Mouse (Mus musculus) MEL (cell line): ENCODE measurements around the gene Foxe3.

Source experiments
- CTCF ChIP-seq, 3 experiments: IDR thresholded peaks in 2 of 3; conservative IDR thresholded peaks in 1 of 3; 2 replicates each; pipeline ENCODE4 v1.5.1; 2011 to 2012; ENCODE audit warnings: low read length in 3 of 3, low read depth in 2 of 3, mild to moderate bottlenecking in 2 of 3, improper control_type of control experiment in 1 of 3, inconsistent platforms in 1 of 3, mixed read lengths in 1 of 3, moderate library complexity in 1 of 3; ENCODE audit not compliant: control insufficient read depth in 1 of 3, insufficient read depth in 1 of 3, poor library complexity in 1 of 3, severe bottlenecking in 1 of 3
- KAT2A ChIP-seq: conservative IDR thresholded peaks from 2 replicates; pipeline ENCODE4 v1.6.1; 2012; ENCODE audit warnings: low read depth, low read length, improper control_type of control experiment, inconsistent platforms
- NELFE ChIP-seq: IDR thresholded peaks from 2 replicates; pipeline ENCODE4 v1.6.1; 2011; ENCODE audit warnings: low read depth, low read length, improper control_type of control experiment
- POLR2A ChIP-seq, 2 experiments: IDR thresholded peaks; 2 replicates each; pipeline ENCODE4 v1.6.1; 2011 to 2012; ENCODE audit warnings: low read length in 2 of 2, mild to moderate bottlenecking in 2 of 2, control low read depth in 1 of 2, improper control_type of control experiment in 1 of 2, low read depth in 1 of 2, moderate library complexity in 1 of 2; ENCODE audit not compliant: control insufficient read depth in 1 of 2, insufficient read depth in 1 of 2, poor library complexity in 1 of 2
- TAL1 ChIP-seq: IDR thresholded peaks from 2 replicates; pipeline ENCODE4 v1.6.1; 2012; ENCODE audit warnings: mild to moderate bottlenecking, inconsistent platforms, low read length, moderate library complexity, mixed read lengths
- TCF12 ChIP-seq: IDR thresholded peaks from 2 replicates; pipeline ENCODE4 v1.6.1; 2014; ENCODE audit warnings: low read depth, mild to moderate bottlenecking, inconsistent platforms, low read length, improper control_type of control experiment, moderate library complexity
- ZKSCAN1 ChIP-seq: IDR thresholded peaks from 2 replicates; pipeline ENCODE4 v1.6.1; 2012; ENCODE audit warnings: low read depth, mild to moderate bottlenecking, inconsistent platforms, low read length, improper control_type of control experiment, moderate library complexity

DNA sequence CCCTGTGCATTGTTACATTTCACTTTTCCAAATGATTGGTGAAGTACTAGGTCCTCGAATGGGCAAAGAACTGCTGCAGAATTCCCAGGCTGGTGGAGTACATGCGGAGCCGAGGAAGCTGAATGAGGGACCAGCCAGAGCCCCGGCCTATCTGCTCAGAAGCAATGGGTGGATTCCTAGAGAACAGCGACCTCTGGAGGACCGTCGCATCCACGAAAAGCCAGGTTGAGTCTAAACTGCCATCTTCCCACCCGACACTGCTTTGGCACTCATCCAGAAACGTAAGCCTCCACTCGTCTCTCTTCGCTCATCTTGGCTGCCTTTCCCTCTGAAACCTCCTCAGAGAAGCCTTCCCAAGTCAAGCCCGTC, 12.2 kb downstream of the Foxe3 start:
- TF ChIP-seq TAL1 = no peak
- TF ChIP-seq TCF12 = no peak
- TF ChIP-seq ZKSCAN1 = no peak
- TF ChIP-seq POLR2A (IDR thresholded peaks at IDR 0.05; ENCODE audit: control insufficient read depth in 1 of 2, insufficient read depth in 1 of 2, low read depth in 1 of 2, low read length in 2 of 2, poor library complexity in 1 of 2) = no peak
- no peak for TF ChIP-seq NELFE
- peak in 2 of 3 experiments; percentile 27; a peak in 2 of 6 replicates for TF ChIP-seq CTCF (IDR thresholded peaks at IDR 0.05 in 2 of 3, conservative IDR thresholded peaks at IDR 0.05 in 1 of 3; ENCODE audit: control insufficient read depth in 1 of 3, insufficient read depth in 1 of 3, low read depth in 2 of 3, low read length in 3 of 3, poor library complexity in 1 of 3, severe bottlenecking in 1 of 3)
- TF ChIP-seq KAT2A = no peak
